Comparison of ENCODE assay signal across 13 mouse cellular contexts in the genomic region with DNA sequence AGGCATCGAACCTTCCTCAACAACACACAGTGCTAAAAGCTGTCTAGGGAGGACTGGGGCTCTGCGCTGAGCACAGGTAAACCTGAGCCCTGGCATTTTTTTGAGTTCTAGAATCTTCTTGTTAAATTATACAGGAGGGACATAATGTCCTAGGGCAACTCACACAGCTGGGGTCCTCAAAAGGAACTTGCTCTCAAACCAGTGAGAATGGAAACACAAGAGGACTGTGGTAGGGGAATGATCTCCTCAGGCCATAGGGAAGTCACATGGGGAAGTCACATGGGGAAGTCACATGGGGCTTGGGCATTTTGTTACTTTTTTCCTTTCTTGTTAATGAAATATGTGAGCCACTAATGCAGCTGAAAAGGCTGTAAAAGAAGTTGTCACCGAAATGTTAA.
DNase-seq lines count a peak whose midpoint lies in the region; ATAC-seq and TF ChIP-seq lines count a peak whose summit lies in the region.
"Had no signal": no experiment of that assay in that cellular context is flagged by ENCODE, and none has a peak within 500 bp of the region (broad histone marks: within the 10 kb centered on the region; RNA-seq: fewer than 3 reads in every experiment).

No protein-coding gene starts in this region.

- 96% methylated on average over 3 of the region's 3 CpGs for WGBS in liver, adult 2 months
- 59% methylated on average over 3 of the region's 3 CpGs for WGBS in liver, embryonic 12.5 days (ENCODE audit: insufficient replicate concordance)
- 62% methylated on average over 3 of the region's 3 CpGs for WGBS in embryonic facial prominence, embryonic 14.5 days
- 37% methylated on average over 3 of the region's 3 CpGs for WGBS in hindbrain, embryonic 12.5 days
- WGBS in neural tube, embryonic 13.5 days, result 36% methylated on average over 3 of the region's 3 CpGs
- 65% methylated on average over 3 of the region's 3 CpGs for WGBS in intestine, embryonic 16.5 days

- no peak for ATAC-seq in liver, embryonic 12.5 days
- ATAC-seq in embryonic facial prominence, embryonic 14.5 days (ENCODE audit: low read depth), result 0 out of 2 replicates have a peak, but pooled peaks have one; percentile 13
- peak; percentile 59 for ATAC-seq in hindbrain, embryonic 12.5 days (ENCODE audit: low FRiP score)
- ATAC-seq in neural tube, embryonic 13.5 days (ENCODE audit: low read depth), result peak; percentile 6; the same call in 1 of the 2 replicates
- no peak for ATAC-seq in intestine, embryonic 16.5 days
- ATAC-seq: activated CD4-positive, CD25-positive, alpha-beta regulatory T cell, adult 4 months had no signal

- H3K4me1 ChIP-seq in liver, adult 2 months (ENCODE audit: control insufficient read depth, insufficient read depth, low read length), result peaks cover 3% of the 10 kb centered on the region
- H3K4me1 ChIP-seq in liver, embryonic 12.5 days, result peaks cover 11% of the 10 kb centered on the region; the same call in 1 of the 2 replicates
- peaks cover 23% of the 10 kb centered on the region for H3K4me1 ChIP-seq in embryonic facial prominence, embryonic 14.5 days (ENCODE audit: control insufficient read depth, insufficient read depth, low read length)
- H3K4me1 ChIP-seq in hindbrain, embryonic 12.5 days, result peaks cover 43% of the 10 kb centered on the region
- peaks cover 60% of the 10 kb centered on the region for H3K4me1 ChIP-seq in neural tube, embryonic 13.5 days (replicated peaks)
- H3K4me1 ChIP-seq in intestine, embryonic 16.5 days (ENCODE audit: control insufficient read depth, insufficient read depth, low read length), result peaks cover 15% of the 10 kb centered on the region

- H3K36me3 ChIP-seq in liver, adult 2 months (ENCODE audit: control insufficient read depth, insufficient read depth, low read length), result no peaks in the 10 kb centered on the region
- H3K36me3 ChIP-seq in liver, embryonic 12.5 days, result no peaks in the 10 kb centered on the region
- H3K36me3 ChIP-seq in embryonic facial prominence, embryonic 14.5 days (ENCODE audit: control insufficient read depth, insufficient read depth, low read length), result no peaks in the 10 kb centered on the region
- no peaks in the 10 kb centered on the region for H3K36me3 ChIP-seq in hindbrain, embryonic 12.5 days
- no peaks in the 10 kb centered on the region for H3K36me3 ChIP-seq in neural tube, embryonic 13.5 days
- H3K36me3 ChIP-seq in intestine, embryonic 16.5 days (ENCODE audit: control insufficient read depth, insufficient read depth, low read length), result no peaks in the 10 kb centered on the region
- H3K36me3 ChIP-seq: kidney, embryonic 15.5 days had no signal

- H3K9ac ChIP-seq in liver, adult 2 months (ENCODE audit: low read depth, low read length), result no peak overlapping the region
- H3K9ac ChIP-seq in liver, embryonic 12.5 days, result no peak overlapping the region
- H3K9ac ChIP-seq in embryonic facial prominence, embryonic 14.5 days (ENCODE audit: low read depth, low read length), result no peak overlapping the region
- no peak overlapping the region for H3K9ac ChIP-seq in hindbrain, embryonic 12.5 days
- no peak overlapping the region for H3K9ac ChIP-seq in neural tube, embryonic 13.5 days
- H3K9ac ChIP-seq in intestine, embryonic 16.5 days (ENCODE audit: low read depth, low read length), result no peak overlapping the region
- H3K9ac ChIP-seq: kidney, embryonic 15.5 days had no signal

- no peaks in the 10 kb centered on the region for H3K9me3 ChIP-seq in liver, embryonic 12.5 days (replicated peaks)
- H3K9me3 ChIP-seq in embryonic facial prominence, embryonic 14.5 days (ENCODE audit: control insufficient read depth, low read length), result no peaks in the 10 kb centered on the region
- no peaks in the 10 kb centered on the region for H3K9me3 ChIP-seq in hindbrain, embryonic 12.5 days (replicated peaks)
- no peaks in the 10 kb centered on the region for H3K9me3 ChIP-seq in neural tube, embryonic 13.5 days
- no peaks in the 10 kb centered on the region for H3K9me3 ChIP-seq in intestine, embryonic 16.5 days (ENCODE audit: control insufficient read depth, low read length)
- H3K9me3 ChIP-seq: kidney, embryonic 15.5 days had no signal

- TF ChIP-seq CTCF in liver, adult 2 months (IDR thresholded peaks at IDR 0.05; ENCODE audit: low read depth, low read length), result no peak

- no peaks in the 10 kb centered on the region for H3K27me3 ChIP-seq in liver, adult 2 months (ENCODE audit: control insufficient read depth, insufficient read depth, low read length)
- no peaks in the 10 kb centered on the region for H3K27me3 ChIP-seq in liver, embryonic 12.5 days (replicated peaks)
- no peaks in the 10 kb centered on the region for H3K27me3 ChIP-seq in embryonic facial prominence, embryonic 14.5 days (replicated peaks; ENCODE audit: control insufficient read depth, insufficient read depth, low read length)
- no peaks in the 10 kb centered on the region for H3K27me3 ChIP-seq in hindbrain, embryonic 12.5 days
- no peaks in the 10 kb centered on the region for H3K27me3 ChIP-seq in neural tube, embryonic 13.5 days
- no peaks in the 10 kb centered on the region for H3K27me3 ChIP-seq in intestine, embryonic 16.5 days (replicated peaks; ENCODE audit: control insufficient read depth, insufficient read depth, low read length)
- H3K27me3 ChIP-seq: kidney, embryonic 15.5 days had no signal

- TF ChIP-seq POLR2A in liver, adult 2 months (IDR thresholded peaks at IDR 0.05; ENCODE audit: extremely low read depth, insufficient read depth, low read length), result no peak

- DNase-seq in liver, adult 2 months (ENCODE audit: extremely low read depth, low read depth, low spot score), result peak; percentile 31
- no peak for DNase-seq in embryonic facial prominence, embryonic 14.5 days (ENCODE audit: low spot score)
- no peak for DNase-seq in ovary, postnatal 36 days (ENCODE audit: low spot score)
- DNase-seq in right cerebral cortex, postnatal 4 days, result no peak
- DNase-seq: gastrocnemius, adult 2 months; lung, adult 2 months had no signal

- H3K4me2 ChIP-seq in liver, embryonic 12.5 days, result no peak overlapping the region
- H3K4me2 ChIP-seq in embryonic facial prominence, embryonic 14.5 days (ENCODE audit: low read depth, low read length), result no peak overlapping the region
- no peak overlapping the region for H3K4me2 ChIP-seq in hindbrain, embryonic 12.5 days (replicated peaks)
- H3K4me2 ChIP-seq in neural tube, embryonic 13.5 days, result no peak overlapping the region
- no peak overlapping the region for H3K4me2 ChIP-seq in intestine, embryonic 16.5 days (ENCODE audit: low read depth, low read length)
- H3K4me2 ChIP-seq: kidney, embryonic 15.5 days had no signal

- no peak overlapping the region for H3K4me3 ChIP-seq in liver, adult 2 months (ENCODE audit: insufficient read depth, low read depth, low read length)
- H3K4me3 ChIP-seq in liver, embryonic 12.5 days, result no peak overlapping the region
- H3K4me3 ChIP-seq in embryonic facial prominence, embryonic 14.5 days (ENCODE audit: low read depth, low read length), result no peak overlapping the region
- H3K4me3 ChIP-seq in hindbrain, embryonic 12.5 days, result no peak overlapping the region
- H3K4me3 ChIP-seq in neural tube, embryonic 13.5 days, result no peak overlapping the region
- no peak overlapping the region for H3K4me3 ChIP-seq in intestine, embryonic 16.5 days (ENCODE audit: low read length)
- H3K4me3 ChIP-seq: erythroblast, embryonic 14.5 days; gastrocnemius, adult 2 months; kidney, embryonic 15.5 days had no signal

- H3K27ac ChIP-seq in liver, adult 2 months (replicated peaks; ENCODE audit: insufficient read depth, low read depth, low read length), result no peak overlapping the region
- no peak overlapping the region for H3K27ac ChIP-seq in liver, embryonic 12.5 days
- no peak overlapping the region for H3K27ac ChIP-seq in embryonic facial prominence, embryonic 14.5 days (replicated peaks; ENCODE audit: low read depth, low read length)
- H3K27ac ChIP-seq in hindbrain, embryonic 12.5 days, result peak overlapping the region; percentile 83
- no peak overlapping the region; the same call in 1 of the 2 replicates for H3K27ac ChIP-seq in neural tube, embryonic 13.5 days (replicated peaks)
- H3K27ac ChIP-seq in intestine, embryonic 16.5 days (ENCODE audit: low read length), result no peak overlapping the region
- H3K27ac ChIP-seq: gastrocnemius, adult 2 months; kidney, embryonic 15.5 days had no signal

- H3K79me2 ChIP-seq in liver, adult 2 months (ENCODE audit: control insufficient read depth, insufficient read depth, low read length), result no peaks in the 10 kb centered on the region

Comparison
In these comparisons a context has a peak if more than half of its experiments do, and no peak if none do; other contexts are left out.
1. ATAC-seq: peak in embryonic facial prominence, embryonic 14.5 days (single experiment), hindbrain, embryonic 12.5 days (single experiment) and neural tube, embryonic 13.5 days (single experiment); none in liver, embryonic 12.5 days (single experiment) and intestine, embryonic 16.5 days (single experiment).